Mouse (Mus musculus): ENCODE results near the gene Snx30.

Snx30 gene

DNA sequence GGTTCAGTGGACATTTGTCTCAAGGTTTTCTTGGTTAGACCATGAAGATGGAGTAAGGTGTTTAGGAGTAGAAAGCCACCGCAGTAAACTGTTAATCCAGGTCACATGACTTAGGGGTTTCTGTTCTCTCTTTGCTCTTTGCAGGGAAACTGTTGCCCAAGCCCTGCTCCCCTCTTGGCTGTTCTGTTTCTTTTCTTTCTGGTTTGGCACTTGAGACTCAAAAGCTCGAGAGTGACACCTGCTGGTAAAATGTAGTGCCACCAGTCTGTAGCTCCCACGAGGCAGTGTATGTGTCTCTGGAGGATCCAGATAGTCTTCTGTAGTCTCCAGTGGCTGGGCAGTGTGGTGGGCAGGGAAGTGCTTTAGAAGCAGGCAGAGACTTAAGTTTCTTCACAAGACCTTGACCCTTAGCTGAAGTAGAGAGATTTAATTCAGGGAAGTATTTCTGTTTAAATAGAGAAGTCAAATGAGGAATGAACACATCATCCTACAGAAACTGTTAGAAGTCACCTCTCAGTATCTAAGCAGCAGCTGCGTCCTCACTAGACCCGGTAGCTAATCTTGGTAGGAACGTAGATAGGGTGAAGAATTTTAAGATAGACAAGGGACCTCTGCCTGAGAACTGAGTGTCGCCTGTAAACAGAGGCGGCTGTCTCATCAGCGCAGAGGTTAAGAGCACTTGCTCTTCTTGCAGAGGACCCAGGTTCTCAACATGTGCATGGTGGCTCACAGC lies 65.4 kb downstream of the Snx30 start:
- peak; percentile 67 to 87 for DNase-seq (ENCODE audit: low spot score in 2 of 2)

DNA sequence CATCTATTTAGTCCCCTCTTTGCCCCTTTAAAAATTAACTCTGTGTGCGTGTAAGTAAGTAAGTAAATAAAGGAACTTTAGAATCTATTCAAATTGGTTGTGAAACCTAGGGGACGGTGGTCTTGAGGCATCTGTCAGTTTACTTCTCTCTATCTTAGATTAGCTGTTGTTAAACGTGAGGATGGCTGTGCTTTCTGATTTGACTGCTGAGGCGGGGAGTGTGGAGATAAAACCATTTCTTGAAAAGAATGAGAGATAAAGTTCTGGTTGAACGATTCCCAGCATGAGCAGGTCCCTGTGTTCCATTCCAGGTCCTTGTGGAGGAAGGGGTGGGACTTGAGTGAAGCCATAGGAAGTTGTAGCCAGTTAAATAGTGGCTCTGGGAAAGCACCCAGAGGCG lies 67.6 kb downstream of the Snx30 start:
- DNase-seq (ENCODE audit: low spot score in 2 of 2) = no peak

DNA sequence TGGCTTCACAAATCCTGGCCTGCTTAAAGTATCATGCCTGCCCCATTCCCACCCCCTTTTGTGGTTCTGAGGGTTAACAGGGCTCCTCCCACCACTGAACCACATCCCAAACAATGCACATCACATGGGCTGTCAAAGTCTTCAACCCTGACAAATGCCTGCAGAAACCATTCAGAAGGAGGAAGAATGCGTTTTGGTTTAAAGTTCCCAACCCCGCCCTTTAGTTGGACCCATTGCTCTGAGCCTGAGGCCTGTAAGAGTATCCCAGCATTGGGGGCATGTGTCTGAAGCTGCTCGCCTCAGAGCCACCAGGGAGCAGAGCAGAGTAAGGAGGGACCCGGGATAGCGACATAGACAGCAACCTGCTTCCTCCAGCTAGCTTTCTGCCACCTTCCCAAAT lies 68.2 kb downstream of the Snx30 start:
- no peak for DNase-seq (ENCODE audit: low spot score in 2 of 2)

- no peak for DNase-seq (ENCODE audit: low spot score in 2 of 2)
Observed at GRCm38 (mm10) chr4:59876570-59876969, 70.9 kb downstream of the Snx30 start.

DNA sequence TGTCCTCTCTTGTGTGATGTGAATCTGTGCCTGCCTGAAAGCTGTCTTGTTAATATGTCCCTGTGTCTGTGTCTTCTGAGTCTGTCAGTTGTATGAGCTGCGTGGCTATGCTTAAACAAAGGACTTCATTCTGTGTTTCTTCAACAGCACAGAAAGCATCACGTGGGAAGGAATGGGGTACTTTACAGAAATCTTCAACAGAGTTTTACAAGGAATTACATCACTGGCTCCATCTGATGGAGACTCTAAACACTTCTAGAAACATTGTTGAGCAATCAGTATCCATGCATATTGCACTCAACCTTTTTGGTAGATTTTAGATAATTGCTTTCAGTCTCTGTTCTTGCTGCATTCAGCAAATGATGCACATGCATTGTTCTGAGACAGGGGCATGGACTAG lies 71.4 kb downstream of the Snx30 start:
- no peak for DNase-seq (ENCODE audit: low spot score in 2 of 2)

GRCm38 (mm10) chr4:59878595-59878994 lies 73.0 kb downstream of the Snx30 start:
- DNase-seq (ENCODE audit: low spot score in 2 of 2) = no peak

GRCm38 (mm10) chr4:59879444-59879843 lies 73.8 kb downstream of the Snx30 start:
- DNase-seq (ENCODE audit: low spot score in 2 of 2) = peak in 1 of 2 experiments; percentile 11

- no peak for DNase-seq (ENCODE audit: low spot score in 2 of 2)
Observed at GRCm38 (mm10) chr4:59880725-59881124, 75.1 kb downstream of the Snx30 start.

DNA sequence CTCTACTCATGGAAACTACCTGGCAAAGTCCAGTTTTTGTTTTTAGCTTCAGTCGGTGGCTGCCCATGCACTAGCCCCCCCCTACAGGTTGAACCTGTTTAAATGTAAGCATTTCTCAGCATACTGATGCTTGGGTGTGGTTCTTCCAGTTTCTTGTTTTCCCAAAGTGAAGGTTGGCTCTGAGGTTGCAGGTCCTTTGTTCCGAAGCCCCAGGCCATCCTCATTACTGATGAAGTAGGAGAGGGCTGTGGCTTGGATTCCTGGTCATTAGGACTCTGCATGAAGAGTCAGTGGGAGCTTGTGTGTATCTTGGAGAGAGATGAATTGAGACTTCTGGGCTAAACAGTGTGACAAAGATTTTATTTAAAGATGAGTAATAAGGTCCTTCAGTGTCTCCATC lies 75.6 kb downstream of the Snx30 start:
- no peak for DNase-seq (ENCODE audit: low spot score in 2 of 2)

- no peak for DNase-seq (ENCODE audit: low spot score in 2 of 2)
Observed at GRCm38 (mm10) chr4:59884136-59884696, 78.6 kb downstream of the Snx30 start.

DNA sequence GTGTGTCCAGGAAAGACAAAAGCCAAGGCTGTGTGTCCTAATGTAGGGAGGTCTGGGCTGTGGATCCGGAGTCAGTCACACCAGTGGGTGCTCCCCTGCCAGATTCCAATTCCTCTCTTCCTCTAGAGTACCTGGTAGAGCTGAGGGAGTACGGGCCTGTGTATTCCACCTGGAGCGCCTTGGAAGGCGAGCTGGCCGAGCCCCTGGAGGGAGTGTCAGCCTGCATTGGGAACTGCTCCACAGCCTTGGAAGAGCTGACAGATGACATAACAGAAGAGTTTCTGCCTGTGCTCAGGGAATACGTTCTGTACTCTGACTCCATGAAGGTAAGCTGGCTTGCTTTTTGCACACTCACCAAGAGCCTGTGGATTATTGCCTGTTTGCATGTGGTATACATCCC lies 80.6 kb downstream of the Snx30 start:
- DNase-seq (ENCODE audit: low spot score in 2 of 2) = no peak

DNA sequence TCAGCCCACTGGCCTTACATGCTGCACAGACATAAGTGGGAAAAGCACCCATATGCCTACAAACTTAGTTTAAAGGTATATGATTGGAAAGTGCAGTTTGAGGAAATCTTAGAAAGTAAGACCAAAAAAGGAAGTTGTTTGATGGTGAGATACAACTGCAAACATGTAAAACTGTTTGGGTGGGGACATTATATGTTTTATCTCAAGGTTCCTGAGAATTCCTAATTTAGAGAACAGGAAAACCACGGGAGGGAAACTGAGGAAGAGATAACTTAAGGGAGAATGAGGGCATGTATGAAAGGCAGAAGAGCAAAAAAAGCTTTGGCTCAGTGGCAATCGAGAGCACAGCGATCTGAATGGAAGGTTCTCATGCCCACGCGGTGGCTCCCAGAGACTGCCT lies 81.4 kb downstream of the Snx30 start:
- DNase-seq (ENCODE audit: low spot score in 2 of 2) = no peak

- no peak for DNase-seq (ENCODE audit: low spot score in 2 of 2)
Observed at GRCm38 (mm10) chr4:59888014-59888413, 82.4 kb downstream of the Snx30 start.

DNA sequence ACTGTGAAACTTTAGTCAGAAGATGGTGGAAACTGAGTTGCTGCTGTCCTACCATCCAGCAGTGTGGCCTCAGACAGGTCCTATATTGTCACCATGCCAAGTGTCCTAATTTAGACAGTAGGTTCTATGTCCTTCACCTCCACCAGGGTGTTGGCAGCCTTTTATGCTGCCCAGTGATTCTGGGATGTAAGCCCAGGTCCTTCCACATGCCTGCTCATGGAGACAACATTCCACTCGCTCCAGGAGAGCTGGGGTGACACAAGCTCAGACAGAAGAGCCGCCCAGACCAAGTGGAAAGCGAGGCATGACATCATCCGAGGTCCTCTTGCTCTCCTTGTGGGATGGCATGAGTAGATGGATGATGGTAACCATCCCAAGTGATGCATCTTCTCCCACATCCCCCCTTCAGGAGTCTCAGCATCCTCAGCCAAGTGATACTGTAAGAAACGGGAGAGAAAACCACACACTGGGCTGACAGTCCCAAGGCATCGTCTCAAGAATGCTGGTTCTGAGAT lies 84.5 kb downstream of the Snx30 start:
- DNase-seq (ENCODE audit: low spot score in 2 of 2) = peak; percentile 67 to 77

DNA sequence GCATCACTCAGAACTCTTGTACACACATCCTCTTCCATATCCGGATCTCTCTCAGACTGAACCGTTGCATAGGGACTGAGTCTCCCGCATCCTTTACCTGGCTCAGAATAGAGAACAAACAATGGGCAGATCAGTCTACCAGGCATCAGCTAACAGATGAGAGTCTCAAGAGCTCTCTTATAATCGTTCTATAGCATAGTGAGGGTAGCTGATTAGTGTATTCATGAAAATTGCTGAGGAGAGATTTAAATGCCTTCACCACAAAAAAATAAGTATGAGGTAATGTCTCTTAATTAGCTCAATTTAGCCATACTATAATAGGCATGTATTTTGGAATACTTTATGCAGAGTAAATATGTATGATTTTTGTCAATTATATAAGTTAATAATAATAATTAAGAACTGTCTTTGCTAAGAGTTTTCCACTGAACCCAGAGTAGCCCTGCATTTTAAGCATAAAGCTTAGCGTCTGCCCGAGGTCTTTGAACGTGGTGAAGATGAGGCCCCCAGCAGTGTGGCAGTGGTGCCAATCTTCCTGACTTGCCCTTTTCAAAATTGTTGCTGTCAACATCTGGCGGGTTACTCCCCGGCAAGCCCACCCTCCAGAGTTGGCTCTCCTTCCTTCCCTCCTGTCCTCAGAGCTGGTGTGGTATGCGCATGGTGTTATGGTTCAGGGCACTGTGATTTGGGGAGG lies 86.2 kb downstream of the Snx30 start:
- DNase-seq (ENCODE audit: low spot score in 2 of 2) = no peak

DNA sequence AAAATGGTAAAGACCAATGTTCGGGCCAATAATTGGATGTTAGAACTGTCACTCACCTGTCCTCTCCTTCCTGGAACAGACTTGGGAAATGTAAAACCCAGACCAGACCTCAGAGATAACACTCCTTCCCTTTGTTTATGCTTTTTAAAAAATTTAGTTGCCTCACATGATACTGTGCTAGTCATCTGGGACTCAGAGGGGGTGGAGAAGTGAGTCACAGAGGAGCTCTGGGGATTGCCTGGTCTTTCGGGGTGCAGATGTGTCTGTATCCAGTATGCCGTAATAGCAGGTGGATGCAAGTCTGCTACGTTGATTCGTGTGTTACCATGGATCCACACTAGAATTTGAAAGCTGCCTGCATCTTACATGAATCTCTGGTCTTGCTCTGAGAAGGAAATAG lies 87.1 kb downstream of the Snx30 start:
- no peak for DNase-seq (ENCODE audit: low spot score in 2 of 2)

- DNase-seq (ENCODE audit: low spot score in 2 of 2) = no peak
Observed at GRCm38 (mm10) chr4:59894415-59894814, 88.8 kb downstream of the Snx30 start.

- no peak for DNase-seq (ENCODE audit: low spot score in 2 of 2)
Observed at GRCm38 (mm10) chr4:59894977-59895575, 89.4 kb downstream of the Snx30 start.

- no peak for DNase-seq (ENCODE audit: low spot score in 2 of 2)
Observed at GRCm38 (mm10) chr4:59896000-59896399, 90.4 kb downstream of the Snx30 start.

DNA sequence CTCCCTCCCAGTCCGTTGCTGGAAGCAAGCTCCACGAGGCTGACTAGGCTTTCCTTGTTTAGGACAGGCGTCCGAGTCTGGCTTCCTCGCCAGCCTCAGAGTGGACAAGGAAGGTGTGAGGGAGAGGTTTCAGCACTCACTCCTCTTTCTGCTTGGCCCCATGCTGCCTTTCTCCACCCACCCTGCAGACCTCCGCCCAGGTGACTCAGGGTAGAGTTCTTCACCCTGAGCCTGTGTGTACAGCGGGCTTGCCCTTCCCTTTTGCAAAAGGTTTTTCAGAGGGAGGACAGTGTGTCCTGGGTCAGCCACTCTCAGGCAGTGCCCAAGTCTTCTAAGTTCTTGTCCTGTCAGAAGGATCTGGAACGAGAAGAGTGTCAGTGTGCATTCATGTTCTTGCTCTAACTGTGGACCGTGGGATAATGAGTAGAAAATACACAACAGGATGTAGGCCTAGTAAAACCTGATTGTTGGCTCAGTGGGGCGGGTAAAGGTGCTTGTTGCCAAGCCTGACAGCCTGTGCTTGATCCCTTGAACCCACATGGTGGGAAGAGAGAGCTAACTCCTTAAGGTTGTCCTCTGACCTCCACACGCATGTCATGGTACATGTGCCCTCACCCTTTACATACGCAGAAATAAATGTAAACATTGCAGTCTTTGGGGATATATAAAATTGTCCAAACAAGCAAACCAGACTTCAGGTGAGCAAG lies 92.3 kb downstream of the Snx30 start:
- DNase-seq (ENCODE audit: low spot score in 2 of 2) = no peak

DNA sequence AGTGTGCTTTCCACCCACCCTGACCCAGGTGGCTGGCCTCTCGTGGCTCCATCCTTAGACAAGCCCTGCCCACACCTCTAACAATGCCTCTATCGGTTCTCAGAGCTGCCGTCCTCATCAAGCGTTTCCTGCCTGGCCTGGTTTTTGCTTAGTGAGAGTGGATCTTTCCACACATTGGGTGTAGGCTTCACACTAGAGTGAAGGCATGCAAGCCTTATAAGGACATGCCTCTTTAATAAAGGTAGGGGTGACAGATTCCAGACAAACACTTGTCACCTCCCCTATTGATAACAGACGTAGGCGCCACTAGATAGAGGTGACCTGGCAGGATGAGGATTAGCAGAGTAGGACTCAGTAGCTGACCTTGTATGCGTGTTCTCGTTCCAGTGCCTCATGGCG lies 92.9 kb downstream of the Snx30 start:
- DNase-seq (ENCODE audit: low spot score in 2 of 2) = peak; percentile 32 to 47

- DNase-seq (ENCODE audit: low spot score in 2 of 2) = no peak
Observed at GRCm38 (mm10) chr4:59901810-59902209, 96.2 kb downstream of the Snx30 start.

Data from heart, adult 9 months (tissue).